Mouse (Mus musculus): ENCODE data around the gene E130114P18Rik. TPM values are rescaled to one million over a fixed set of nuclear protein-coding genes. Genes with fewer than 3 reads are reported as not detected.

Gene E130114P18Rik
- polyA plus RNA-seq, 1 experiment from 2014 or later, result 6.3 TPM

- no peak for ATAC-seq (ENCODE audit: insufficient number of reproducible peaks, insufficient read depth, low FRiP score, low read depth)
Measured at GRCm38 (mm10) chr4:97621731-97622130, 156.1 kb downstream of the E130114P18Rik start.

GRCm38 (mm10) chr4:97620409-97620808, 157.5 kb downstream of the E130114P18Rik start:
- no peaks in the 10 kb centered on the region for H3K36me3 ChIP-seq (ENCODE audit: control insufficient read depth, insufficient read depth, low read length)
- no peak overlapping the region for H3K4me3 ChIP-seq (ENCODE audit: low read depth, low read length)
- H3K9me3 ChIP-seq (ENCODE audit: control insufficient read depth, low read depth, low read length), result no peaks in the 10 kb centered on the region
- H3K4me1 ChIP-seq (ENCODE audit: control insufficient read depth, insufficient read depth, low read length), result no peaks in the 10 kb centered on the region
- no peak overlapping the region for H3K27ac ChIP-seq (ENCODE audit: low read length)
- no peak for ATAC-seq (ENCODE audit: insufficient number of reproducible peaks, insufficient read depth, low FRiP score, low read depth)
- H3K4me2 ChIP-seq (replicated peaks; ENCODE audit: low read depth, low read length), result no peak overlapping the region
- no peak overlapping the region for H3K9ac ChIP-seq (replicated peaks; ENCODE audit: low read depth, low read length)
- WGBS, result 86% methylated on average over 1 of the region's 1 CpGs
- no peaks in the 10 kb centered on the region for H3K27me3 ChIP-seq (ENCODE audit: control insufficient read depth, insufficient read depth, low read length)

More at GRCm38 (mm10) chr4:97621731-97622130, 156.1 kb downstream of the E130114P18Rik start:
- 80% methylated on average over 4 of the region's 4 CpGs for WGBS
- no peaks in the 10 kb centered on the region for H3K27me3 ChIP-seq (ENCODE audit: control insufficient read depth, insufficient read depth, low read length)
- no peak overlapping the region for H3K4me3 ChIP-seq (ENCODE audit: low read depth, low read length)
- no peaks in the 10 kb centered on the region for H3K36me3 ChIP-seq (ENCODE audit: control insufficient read depth, insufficient read depth, low read length)
- no peak overlapping the region for H3K9ac ChIP-seq (replicated peaks; ENCODE audit: low read depth, low read length)
- H3K4me1 ChIP-seq (ENCODE audit: control insufficient read depth, insufficient read depth, low read length), result no peaks in the 10 kb centered on the region
- H3K27ac ChIP-seq (ENCODE audit: low read length), result no peak overlapping the region
- H3K4me2 ChIP-seq (replicated peaks; ENCODE audit: low read depth, low read length), result no peak overlapping the region
- H3K9me3 ChIP-seq (ENCODE audit: control insufficient read depth, low read depth, low read length), result no peaks in the 10 kb centered on the region

- no peak for ATAC-seq (ENCODE audit: insufficient number of reproducible peaks, insufficient read depth, low FRiP score, low read depth)
- no peaks in the 10 kb centered on the region for H3K36me3 ChIP-seq (ENCODE audit: control insufficient read depth, insufficient read depth, low read length)
- no peaks in the 10 kb centered on the region for H3K4me1 ChIP-seq (ENCODE audit: control insufficient read depth, insufficient read depth, low read length)
- H3K4me2 ChIP-seq (replicated peaks; ENCODE audit: low read depth, low read length), result no peak overlapping the region
- WGBS, result 60% methylated on average over 15 of the region's 15 CpGs
- no peak overlapping the region for H3K4me3 ChIP-seq (ENCODE audit: low read depth, low read length)
- no peak overlapping the region for H3K27ac ChIP-seq (ENCODE audit: low read length)
- no peaks in the 10 kb centered on the region for H3K9me3 ChIP-seq (ENCODE audit: control insufficient read depth, low read depth, low read length)
- no peaks in the 10 kb centered on the region for H3K27me3 ChIP-seq (ENCODE audit: control insufficient read depth, insufficient read depth, low read length)
- H3K9ac ChIP-seq (replicated peaks; ENCODE audit: low read depth, low read length), result no peak overlapping the region
Measured at GRCm38 (mm10) chr4:97618668-97619373, 159.1 kb downstream of the E130114P18Rik start.

- Histone ChIP-seq H3K9ac (replicated peaks; ENCODE audit: low read depth, low read length) (no peak overlapping the region), H3K27me3 (ENCODE audit: control insufficient read depth, insufficient read depth, low read length) (no peaks in the 10 kb centered on the region), H3K4me2 (replicated peaks; ENCODE audit: low read depth, low read length) (no peak overlapping the region), H3K4me3 (ENCODE audit: low read depth, low read length) (no peak overlapping the region), H3K36me3 (ENCODE audit: control insufficient read depth, insufficient read depth, low read length) (no peaks in the 10 kb centered on the region), H3K27ac (ENCODE audit: low read length) (no peak overlapping the region), H3K9me3 (ENCODE audit: control insufficient read depth, low read depth, low read length) (no peaks in the 10 kb centered on the region), H3K4me1 (ENCODE audit: control insufficient read depth, insufficient read depth, low read length) (peaks cover 5% of the 10 kb centered on the region; the same call in 1 of the 2 replicates)
- 72% methylated on average over 3 of the region's 3 CpGs for WGBS
- ATAC-seq (ENCODE audit: insufficient number of reproducible peaks, insufficient read depth, low FRiP score, low read depth), result no peak
Measured at GRCm38 (mm10) chr4:97615031-97615430, 162.8 kb downstream of the E130114P18Rik start.

GRCm38 (mm10) chr4:97611251-97611847, 166.5 kb downstream of the E130114P18Rik start:
- H3K9ac ChIP-seq (replicated peaks; ENCODE audit: low read depth, low read length), result no peak overlapping the region
- no peaks in the 10 kb centered on the region for H3K27me3 ChIP-seq (ENCODE audit: control insufficient read depth, insufficient read depth, low read length)
- no peaks in the 10 kb centered on the region for H3K9me3 ChIP-seq (ENCODE audit: control insufficient read depth, low read depth, low read length)
- no peaks in the 10 kb centered on the region for H3K36me3 ChIP-seq (ENCODE audit: control insufficient read depth, insufficient read depth, low read length)
- H3K27ac ChIP-seq (ENCODE audit: low read length), result peak overlapping the region; percentile 56
- WGBS, result 40% methylated on average over 11 of the region's 11 CpGs
- H3K4me1 ChIP-seq (ENCODE audit: control insufficient read depth, insufficient read depth, low read length), result peaks cover 5% of the 10 kb centered on the region; the same call in 1 of the 2 replicates
- H3K4me3 ChIP-seq (ENCODE audit: low read depth, low read length), result no peak overlapping the region
- ATAC-seq (ENCODE audit: insufficient number of reproducible peaks, insufficient read depth, low FRiP score, low read depth), result 0 out of 2 replicates have a peak, but pooled peaks have one; percentile 42
- H3K4me2 ChIP-seq (replicated peaks; ENCODE audit: low read depth, low read length), result no peak overlapping the region

- no peak overlapping the region for H3K4me2 ChIP-seq (replicated peaks; ENCODE audit: low read depth, low read length)
- H3K27me3 ChIP-seq (ENCODE audit: control insufficient read depth, insufficient read depth, low read length), result no peaks in the 10 kb centered on the region
- ATAC-seq (ENCODE audit: insufficient number of reproducible peaks, insufficient read depth, low FRiP score, low read depth), result no peak
- H3K9me3 ChIP-seq (ENCODE audit: control insufficient read depth, low read depth, low read length), result no peaks in the 10 kb centered on the region
- no peak overlapping the region for H3K9ac ChIP-seq (replicated peaks; ENCODE audit: low read depth, low read length)
- H3K4me1 ChIP-seq (ENCODE audit: control insufficient read depth, insufficient read depth, low read length), result peaks cover 5% of the 10 kb centered on the region; the same call in 1 of the 2 replicates
- 39% methylated on average over 10 of the region's 10 CpGs for WGBS
- H3K36me3 ChIP-seq (ENCODE audit: control insufficient read depth, insufficient read depth, low read length), result no peaks in the 10 kb centered on the region
- H3K4me3 ChIP-seq (ENCODE audit: low read depth, low read length), result no peak overlapping the region
- no peak overlapping the region for H3K27ac ChIP-seq (ENCODE audit: low read length)
Measured at GRCm38 (mm10) chr4:97609831-97610727, 167.8 kb downstream of the E130114P18Rik start.

- H3K27ac ChIP-seq (ENCODE audit: low read length), result no peak overlapping the region
- H3K4me3 ChIP-seq (ENCODE audit: low read depth, low read length), result no peak overlapping the region
- WGBS, result 80% methylated on average over 4 of the region's 4 CpGs
- ATAC-seq (ENCODE audit: insufficient number of reproducible peaks, insufficient read depth, low FRiP score, low read depth), result no peak
- no peaks in the 10 kb centered on the region for H3K36me3 ChIP-seq (ENCODE audit: control insufficient read depth, insufficient read depth, low read length)
- no peaks in the 10 kb centered on the region for H3K9me3 ChIP-seq (ENCODE audit: control insufficient read depth, low read depth, low read length)
- H3K4me1 ChIP-seq (ENCODE audit: control insufficient read depth, insufficient read depth, low read length), result peaks cover 5% of the 10 kb centered on the region; the same call in 1 of the 2 replicates
- H3K9ac ChIP-seq (replicated peaks; ENCODE audit: low read depth, low read length), result no peak overlapping the region
- H3K4me2 ChIP-seq (replicated peaks; ENCODE audit: low read depth, low read length), result no peak overlapping the region
- H3K27me3 ChIP-seq (ENCODE audit: control insufficient read depth, insufficient read depth, low read length), result no peaks in the 10 kb centered on the region
Measured at GRCm38 (mm10) chr4:97609329-97609728, 168.5 kb downstream of the E130114P18Rik start.

GRCm38 (mm10) chr4:97608728-97609127, 169.2 kb downstream of the E130114P18Rik start:
- WGBS, result 84% methylated on average over 8 of the region's 8 CpGs
- H3K4me1 ChIP-seq (ENCODE audit: control insufficient read depth, insufficient read depth, low read length), result peaks cover 5% of the 10 kb centered on the region; the same call in 1 of the 2 replicates
- H3K36me3 ChIP-seq (ENCODE audit: control insufficient read depth, insufficient read depth, low read length), result no peaks in the 10 kb centered on the region
- no peak overlapping the region for H3K9ac ChIP-seq (replicated peaks; ENCODE audit: low read depth, low read length)
- H3K4me2 ChIP-seq (replicated peaks; ENCODE audit: low read depth, low read length), result no peak overlapping the region
- no peak overlapping the region for H3K4me3 ChIP-seq (ENCODE audit: low read depth, low read length)
- no peaks in the 10 kb centered on the region for H3K9me3 ChIP-seq (ENCODE audit: control insufficient read depth, low read depth, low read length)
- no peak overlapping the region for H3K27ac ChIP-seq (ENCODE audit: low read length)
- H3K27me3 ChIP-seq (ENCODE audit: control insufficient read depth, insufficient read depth, low read length), result no peaks in the 10 kb centered on the region
- no peak for ATAC-seq (ENCODE audit: insufficient number of reproducible peaks, insufficient read depth, low FRiP score, low read depth)
